Mouse (Mus musculus) lung, adult 2 months (tissue): Measurements from ENCODE around the gene Exd2.

ENCODE experiments used
- CTCF ChIP-seq: fragments of 200-500 bp; IDR thresholded peaks from 2 replicates; pipeline ENCODE4 v1.5.1; 2011; ENCODE audit warnings: mild to moderate bottlenecking, low read length, control low read depth; ENCODE audit not compliant: insufficient read depth
- POLR2A ChIP-seq: fragments of 200-500 bp; IDR thresholded peaks from 2 replicates; pipeline ENCODE4 v1.6.1; 2011; ENCODE audit warnings: low read depth, mild to moderate bottlenecking, control low read depth, low read length, borderline replicate concordance; ENCODE audit errors: extremely low read depth

GRCm38 (mm10) chr12:80518393-80518756 lies 55.5 kb downstream of the Exd2 start:
- no peak for TF ChIP-seq CTCF
- TF ChIP-seq POLR2A: no peak
